Mouse (Mus musculus): ENCODE data around the gene Mpped2. TPM values are rescaled to one million over a fixed set of nuclear protein-coding genes. Genes with fewer than 3 reads are reported as not detected.

Mpped2 gene
- total RNA-seq, 2 experiments from 2014 or later = 1.9 TPM; not detected in 1

- peak; percentile 46 for ATAC-seq (replicated peaks; ENCODE audit: low FRiP score, low TSS enrichment, poor library complexity, severe bottlenecking)
These were observed 42.1 kb downstream of the Mpped2 start for GRCm38 (mm10) chr2:106735211-106735610.

GRCm38 (mm10) chr2:106735792-106736359 lies 42.8 kb downstream of the Mpped2 start:
- ATAC-seq (replicated peaks; ENCODE audit: low FRiP score, low TSS enrichment, poor library complexity, severe bottlenecking) = no peak

GRCm38 (mm10) chr2:106738951-106739350 lies 45.9 kb downstream of the Mpped2 start:
- no peak for ATAC-seq (replicated peaks; ENCODE audit: low FRiP score, low TSS enrichment, poor library complexity, severe bottlenecking)

- ATAC-seq (replicated peaks; ENCODE audit: low FRiP score, low TSS enrichment, poor library complexity, severe bottlenecking) = no peak
These were observed 51.0 kb downstream of the Mpped2 start for GRCm38 (mm10) chr2:106744086-106744485.

GRCm38 (mm10) chr2:106744601-106745000 lies 51.5 kb downstream of the Mpped2 start:
- no peak for ATAC-seq (replicated peaks; ENCODE audit: low FRiP score, low TSS enrichment, poor library complexity, severe bottlenecking)

- ATAC-seq (replicated peaks; ENCODE audit: low FRiP score, low TSS enrichment, poor library complexity, severe bottlenecking) = peak; percentile 62
These were observed 52.3 kb downstream of the Mpped2 start for GRCm38 (mm10) chr2:106745364-106745763.

GRCm38 (mm10) chr2:106746211-106746610 lies 53.1 kb downstream of the Mpped2 start:
- no peak for ATAC-seq (replicated peaks; ENCODE audit: low FRiP score, low TSS enrichment, poor library complexity, severe bottlenecking)

- no peak for ATAC-seq (replicated peaks; ENCODE audit: low FRiP score, low TSS enrichment, poor library complexity, severe bottlenecking)
These were observed 53.8 kb downstream of the Mpped2 start for GRCm38 (mm10) chr2:106746905-106747304.

GRCm38 (mm10) chr2:106747342-106747741 lies 54.3 kb downstream of the Mpped2 start:
- no peak; the same call in 1 of the 2 replicates for ATAC-seq (replicated peaks; ENCODE audit: low FRiP score, low TSS enrichment, poor library complexity, severe bottlenecking)

GRCm38 (mm10) chr2:106750878-106751277 lies 57.8 kb downstream of the Mpped2 start:
- ATAC-seq (replicated peaks; ENCODE audit: low FRiP score, low TSS enrichment, poor library complexity, severe bottlenecking) = no peak

- ATAC-seq (replicated peaks; ENCODE audit: low FRiP score, low TSS enrichment, poor library complexity, severe bottlenecking) = no peak
These were observed 60.6 kb downstream of the Mpped2 start for GRCm38 (mm10) chr2:106753703-106754102.

GRCm38 (mm10) chr2:106754696-106755095 lies 61.6 kb downstream of the Mpped2 start:
- ATAC-seq (replicated peaks; ENCODE audit: low FRiP score, low TSS enrichment, poor library complexity, severe bottlenecking) = no peak

- no peak for ATAC-seq (replicated peaks; ENCODE audit: low FRiP score, low TSS enrichment, poor library complexity, severe bottlenecking)
These were observed 63.5 kb downstream of the Mpped2 start for GRCm38 (mm10) chr2:106756354-106757103.

- ATAC-seq (replicated peaks; ENCODE audit: low FRiP score, low TSS enrichment, poor library complexity, severe bottlenecking) = no peak
These were observed 69.9 kb downstream of the Mpped2 start for GRCm38 (mm10) chr2:106762920-106763319.

- ATAC-seq (replicated peaks; ENCODE audit: low FRiP score, low TSS enrichment, poor library complexity, severe bottlenecking) = no peak
These were observed 76.2 kb downstream of the Mpped2 start for GRCm38 (mm10) chr2:106769236-106769635.

GRCm38 (mm10) chr2:106772643-106773042 lies 79.6 kb downstream of the Mpped2 start:
- ATAC-seq (replicated peaks; ENCODE audit: low FRiP score, low TSS enrichment, poor library complexity, severe bottlenecking) = no peak

- ATAC-seq (replicated peaks; ENCODE audit: low FRiP score, low TSS enrichment, poor library complexity, severe bottlenecking) = no peak
These were observed 81.5 kb downstream of the Mpped2 start for GRCm38 (mm10) chr2:106774251-106775196.

GRCm38 (mm10) chr2:106775994-106776393 lies 82.9 kb downstream of the Mpped2 start:
- no peak for ATAC-seq (replicated peaks; ENCODE audit: low FRiP score, low TSS enrichment, poor library complexity, severe bottlenecking)

GRCm38 (mm10) chr2:106778861-106779516 lies 85.9 kb downstream of the Mpped2 start:
- ATAC-seq (replicated peaks; ENCODE audit: low FRiP score, low TSS enrichment, poor library complexity, severe bottlenecking) = no peak
